Mouse (Mus musculus) limb, embryonic 13.5 days (tissue): ENCODE results near the gene Treml1. TPM values are rescaled to one million over a fixed set of nuclear protein-coding genes. Genes with fewer than 3 reads are reported as not detected.

Experiments used
- ATAC-seq: fragments of 200-750 bp; cut with Nextera tagmentation; 2 replicates; pipeline ENCODE4 v1.8.0; 2017; ENCODE audit warnings: low read depth, moderate number of reproducible peaks, moderate TSS enrichment; ENCODE audit not compliant: low FRiP score
- H3K27ac ChIP-seq: fragments of 300-500 bp; sonication (generic); 2 replicates; pipeline ENCODE4 v1.5.1; 2015; ENCODE audit warnings: inconsistent platforms, mild to moderate bottlenecking, moderate library complexity
- H3K27me3 ChIP-seq: fragments of 300-500 bp; sonication (generic); 2 replicates; pipeline ENCODE4 v1.6.1; 2015; ENCODE audit warnings: mild to moderate bottlenecking, inconsistent platforms
- H3K36me3 ChIP-seq: fragments of 300-500 bp; sonication (generic); 2 replicates; pipeline ENCODE4 v1.6.1; 2015; ENCODE audit warnings: inconsistent platforms, mild to moderate bottlenecking, moderate library complexity
- H3K4me1 ChIP-seq: fragments of 300-500 bp; sonication (generic); 2 replicates; pipeline ENCODE4 v1.6.1; 2015; ENCODE audit warnings: inconsistent platforms
- H3K4me2 ChIP-seq: fragments of 300-500 bp; sonication (generic); replicated peaks from 2 replicates; pipeline ENCODE4 v1.6.1; 2015; ENCODE audit warnings: inconsistent platforms, mild to moderate bottlenecking, moderate library complexity
- H3K4me3 ChIP-seq: fragments of 300-500 bp; sonication (generic); 2 replicates; pipeline ENCODE4 v1.5.1; 2015; ENCODE audit warnings: moderate library complexity, mild to moderate bottlenecking, inconsistent platforms
- H3K9ac ChIP-seq: fragments of 300-500 bp; sonication (generic); 2 replicates; pipeline ENCODE4 v1.6.1; 2015; ENCODE audit warnings: mild to moderate bottlenecking, inconsistent platforms
- H3K9me3 ChIP-seq: fragments of 300-500 bp; sonication (generic); 2 replicates; pipeline ENCODE4 v1.6.1; 2016; ENCODE audit warnings: inconsistent platforms
- WGBS: fragments of 180-500 bp; shearing (Covaris S2); methylation state at CpG from one replicate; pipeline ENCODE4 v1.1.7; 2015; 5-methylcytosine and 5-hydroxymethylcytosine counted together
- polyA plus RNA-seq: library from polyadenylated mRNA; unstranded; fragments of >200 nt; fragmentation: Nextera tagmentation; extraction: Ambion mirVana; gene quantifications from 2 replicates; pipeline ENCODE4 v1.2.1, GENCODE M21; 2015

Gene Treml1
- polyA plus RNA-seq, 1 experiment from 2014 or later: 1.3 TPM

GRCm38 (mm10) chr17:48392616-48393015 lies 32.9 kb downstream of the Treml1 start:
- Histone ChIP-seq H3K9me3 (no peaks in the 10 kb centered on the region), H3K36me3 (peaks cover 98% of the 10 kb centered on the region), H3K4me2 (no peak overlapping the region), H3K4me3 (no peak overlapping the region), H3K27ac (no peak overlapping the region), H3K9ac (no peak overlapping the region), H3K27me3 (no peaks in the 10 kb centered on the region), H3K4me1 (no peaks in the 10 kb centered on the region)
- WGBS: 95% methylated on average over 3 of the region's 3 CpGs
- ATAC-seq: no peak

- Histone ChIP-seq H3K9me3 (no peaks in the 10 kb centered on the region), H3K27ac (no peak overlapping the region), H3K27me3 (no peaks in the 10 kb centered on the region), H3K4me1 (no peaks in the 10 kb centered on the region), H3K9ac (no peak overlapping the region), H3K36me3 (peaks cover 42% of the 10 kb centered on the region), H3K4me2 (no peak overlapping the region), H3K4me3 (no peak overlapping the region)
- 79% methylated on average over 4 of the region's 4 CpGs for WGBS
- no peak for ATAC-seq
These were observed 42.0 kb downstream of the Treml1 start for GRCm38 (mm10) chr17:48401710-48402109.

- Histone ChIP-seq H3K9me3 (no peaks in the 10 kb centered on the region), H3K4me1 (peaks cover 9% of the 10 kb centered on the region), H3K27ac (no peak overlapping the region), H3K27me3 (no peaks in the 10 kb centered on the region), H3K36me3 (peaks cover 31% of the 10 kb centered on the region), H3K4me2 (no peak overlapping the region), H3K9ac (no peak overlapping the region), H3K4me3 (no peak overlapping the region)
- no peak for ATAC-seq
- WGBS: 92% methylated on average over 3 of the region's 3 CpGs
These were observed 43.0 kb downstream of the Treml1 start for GRCm38 (mm10) chr17:48402751-48403150.

- no peaks in the 10 kb centered on the region for H3K9me3 ChIP-seq
- WGBS: 78% methylated on average over 2 of the region's 2 CpGs
- H3K36me3 ChIP-seq: peaks cover 21% of the 10 kb centered on the region
- H3K9ac ChIP-seq: no peak overlapping the region
- H3K4me1 ChIP-seq: peaks cover 15% of the 10 kb centered on the region
- H3K4me3 ChIP-seq: no peak overlapping the region
- H3K27me3 ChIP-seq: no peaks in the 10 kb centered on the region
- no peak overlapping the region for H3K27ac ChIP-seq
- no peak for ATAC-seq
- no peak overlapping the region for H3K4me2 ChIP-seq
These were observed 44.1 kb downstream of the Treml1 start for GRCm38 (mm10) chr17:48403848-48404247.

- Histone ChIP-seq H3K4me3 (no peak overlapping the region), H3K4me2 (no peak overlapping the region), H3K27ac (no peak overlapping the region), H3K9ac (no peak overlapping the region), H3K27me3 (no peaks in the 10 kb centered on the region), H3K36me3 (peaks cover 12% of the 10 kb centered on the region), H3K9me3 (no peaks in the 10 kb centered on the region), H3K4me1 (peaks cover 15% of the 10 kb centered on the region)
- ATAC-seq: no peak
- 90% methylated on average over 1 of the region's 1 CpGs for WGBS
These were observed 45.0 kb downstream of the Treml1 start for GRCm38 (mm10) chr17:48404706-48405105.

GRCm38 (mm10) chr17:48407154-48407553 lies 47.4 kb downstream of the Treml1 start:
- H3K36me3 ChIP-seq: peaks cover 7% of the 10 kb centered on the region
- H3K9ac ChIP-seq: peak overlapping the region; percentile 99; the same call in 1 of the 2 replicates
- ATAC-seq: no peak
- peak overlapping the region; percentile 87; the same call in 1 of the 2 replicates for H3K4me3 ChIP-seq
- peaks cover 30% of the 10 kb centered on the region for H3K4me1 ChIP-seq
- no peaks in the 10 kb centered on the region for H3K9me3 ChIP-seq
- peak overlapping the region; percentile 82 for H3K4me2 ChIP-seq
- WGBS: 81% methylated on average over 4 of the region's 4 CpGs
- H3K27ac ChIP-seq: no peak overlapping the region
- H3K27me3 ChIP-seq: no peaks in the 10 kb centered on the region

- no peaks in the 10 kb centered on the region for H3K27me3 ChIP-seq
- peak overlapping the region; percentile 100 for H3K27ac ChIP-seq
- 12% methylated on average over 8 of the region's 8 CpGs for WGBS
- no peak for ATAC-seq
- H3K4me2 ChIP-seq: peak overlapping the region; percentile 82
- no peaks in the 10 kb centered on the region for H3K9me3 ChIP-seq
- H3K4me3 ChIP-seq: peak overlapping the region; percentile 87
- peaks cover 31% of the 10 kb centered on the region for H3K4me1 ChIP-seq
- peaks cover 10% of the 10 kb centered on the region for H3K36me3 ChIP-seq
- H3K9ac ChIP-seq: peak overlapping the region; percentile 99
These were observed 48.3 kb downstream of the Treml1 start for GRCm38 (mm10) chr17:48407910-48408525.

- peaks cover 14% of the 10 kb centered on the region for H3K36me3 ChIP-seq
- H3K9ac ChIP-seq: peak overlapping the region; percentile 99
- no peaks in the 10 kb centered on the region for H3K27me3 ChIP-seq
- peak overlapping the region; percentile 87 for H3K4me3 ChIP-seq
- under 1% methylated on average over 41 of the region's 47 CpGs for WGBS
- peak; percentile 13 for ATAC-seq
- H3K4me1 ChIP-seq: peaks cover 31% of the 10 kb centered on the region
- no peaks in the 10 kb centered on the region for H3K9me3 ChIP-seq
- H3K4me2 ChIP-seq: peak overlapping the region; percentile 82
- peak overlapping the region; percentile 100 for H3K27ac ChIP-seq
These were observed 49.0 kb downstream of the Treml1 start for GRCm38 (mm10) chr17:48408526-48409291.

GRCm38 (mm10) chr17:48409380-48410298 lies 49.9 kb downstream of the Treml1 start, which contains the start of the genes Nfya and Oard1:
Gene Nfya (minus strand): TSS chr17:48409906.
Gene Oard1 (plus strand): TSS chr17:48410014.
- Histone ChIP-seq H3K4me2 (peak within 1 kb of the TSS; percentile 82), H3K9me3 (no peaks in the 10 kb centered on the region), H3K4me3 (peak within 1 kb of the TSS; percentile 87), H3K9ac (peak within 1 kb of the TSS; percentile 99), H3K36me3 (peaks cover 21% of the 10 kb centered on the region), H3K4me1 (peaks cover 31% of the 10 kb centered on the region), H3K27ac (peak within 1 kb of the TSS; percentile 100), H3K27me3 (no peaks in the 10 kb centered on the region)
- under 1% methylated on average over 83 of the region's 84 CpGs for WGBS
- peak; percentile 97 for ATAC-seq

- Histone ChIP-seq H3K9ac (peak overlapping the region; percentile 85), H3K9me3 (no peaks in the 10 kb centered on the region), H3K4me2 (peak overlapping the region; percentile 78), H3K27me3 (no peaks in the 10 kb centered on the region), H3K36me3 (peaks cover 28% of the 10 kb centered on the region), H3K4me3 (peak overlapping the region; percentile 87), H3K27ac (peak overlapping the region; percentile 99), H3K4me1 (peaks cover 31% of the 10 kb centered on the region)
- ATAC-seq: peak; percentile 5
- WGBS: 0% methylated on average over 13 of the region's 13 CpGs
These were observed 50.6 kb downstream of the Treml1 start for GRCm38 (mm10) chr17:48410299-48410785.

- Histone ChIP-seq H3K27me3 (no peaks in the 10 kb centered on the region), H3K4me2 (peak overlapping the region; percentile 78), H3K4me1 (peaks cover 31% of the 10 kb centered on the region), H3K9ac (peak overlapping the region; percentile 85), H3K9me3 (no peaks in the 10 kb centered on the region), H3K27ac (peak overlapping the region; percentile 99), H3K36me3 (peaks cover 37% of the 10 kb centered on the region), H3K4me3 (peak overlapping the region; percentile 87)
- no peak for ATAC-seq
- 54% methylated on average over 8 of the region's 8 CpGs for WGBS
These were observed 51.5 kb downstream of the Treml1 start for GRCm38 (mm10) chr17:48411241-48411640.
